8 mouse cellular contexts compared by ENCODE assay signal in the genomic region with DNA sequence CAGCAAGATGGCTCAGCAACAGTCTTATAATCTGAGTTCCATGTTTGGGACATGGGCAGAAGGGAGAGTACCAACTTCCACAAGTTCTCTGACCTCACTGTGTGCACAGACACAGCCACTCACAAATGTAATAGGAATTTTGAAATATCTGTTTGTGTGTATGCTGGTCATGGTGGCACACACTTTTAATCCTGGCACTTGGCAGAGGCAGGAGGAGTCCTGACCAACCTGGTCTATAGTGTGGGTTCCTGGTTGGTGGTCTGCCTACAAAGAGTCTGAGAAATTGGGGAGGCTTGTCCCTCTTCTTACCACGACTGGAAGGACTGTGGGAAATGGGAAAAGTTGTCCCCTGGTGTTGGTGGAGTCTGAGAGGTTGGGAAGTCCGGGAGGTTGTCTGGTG. TPM values are rescaled to one million over a fixed set of nuclear protein-coding genes. Genes with fewer than 3 reads are reported as not detected.
DNase-seq lines count a peak whose midpoint lies in the region; ATAC-seq and TF ChIP-seq lines count a peak whose summit lies in the region.

No protein-coding gene starts in this region.

- intact Hi-C loops in heart, adult 2 months (cut with DNase I) = no loop called here

- no peaks in the 10 kb centered on the region for H3K27me3 ChIP-seq in heart, adult 2 months (ENCODE audit: control insufficient read depth, insufficient read depth, low read length)
- H3K27me3 ChIP-seq in thymus, adult 2 months (ENCODE audit: control insufficient read depth, insufficient read depth, low read length) = no peaks in the 10 kb centered on the region
- no peaks in the 10 kb centered on the region for H3K27me3 ChIP-seq in liver, embryonic 12.5 days (replicated peaks)
- no peaks in the 10 kb centered on the region for H3K27me3 ChIP-seq in stomach, postnatal 0 days (ENCODE audit: control insufficient read depth, insufficient read depth, low read length)

- no peaks in the 10 kb centered on the region; the same call in 1 of the 2 replicates for H3K36me3 ChIP-seq in heart, adult 2 months (ENCODE audit: control insufficient read depth, insufficient read depth, low read length)
- no peaks in the 10 kb centered on the region for H3K36me3 ChIP-seq in thymus, adult 2 months (ENCODE audit: control insufficient read depth, insufficient read depth, low read length)
- 0 out of 2 replicates have a peak, but pooled peaks cover 2% of the 10 kb centered on the region for H3K36me3 ChIP-seq in liver, embryonic 12.5 days
- no peaks in the 10 kb centered on the region for H3K36me3 ChIP-seq in stomach, postnatal 0 days (ENCODE audit: control insufficient read depth, insufficient read depth, low read length)

- H3K9me3 ChIP-seq in liver, embryonic 12.5 days (replicated peaks) = no peaks in the 10 kb centered on the region
- no peaks in the 10 kb centered on the region for H3K9me3 ChIP-seq in stomach, postnatal 0 days (ENCODE audit: control insufficient read depth, low read length)

- peak overlapping the region; percentile 87 for H3K4me2 ChIP-seq in liver, embryonic 12.5 days
- peak overlapping the region; percentile 88 for H3K4me2 ChIP-seq in stomach, postnatal 0 days (replicated peaks; ENCODE audit: low read depth)

- peaks cover 14% of the 10 kb centered on the region for H3K79me2 ChIP-seq in heart, adult 2 months (replicated peaks; ENCODE audit: control insufficient read depth, insufficient read depth, low read length)

- peak overlapping the region; percentile 98 for H3K27ac ChIP-seq in heart, adult 2 months
- H3K27ac ChIP-seq in thymus, adult 2 months (ENCODE audit: control insufficient read depth, insufficient read depth, low read length) = no peak overlapping the region
- peak overlapping the region; percentile 87 for H3K27ac ChIP-seq in liver, embryonic 12.5 days
- H3K27ac ChIP-seq in stomach, postnatal 0 days (replicated peaks) = no peak overlapping the region

- H3K4me3 ChIP-seq in heart, adult 2 months = peak overlapping the region; percentile 80
- peak overlapping the region; percentile 78; the same call in 1 of the 2 replicates for H3K4me3 ChIP-seq in thymus, adult 2 months (ENCODE audit: control insufficient read depth, insufficient read depth, low read length)
- H3K4me3 ChIP-seq in liver, embryonic 12.5 days = peak overlapping the region; percentile 97
- peak overlapping the region; percentile 93 for H3K4me3 ChIP-seq in stomach, postnatal 0 days (ENCODE audit: low read depth, low read length)

- peak overlapping the region; percentile 93 for H3K9ac ChIP-seq in heart, adult 2 months (ENCODE audit: low read depth, low read length)
- H3K9ac ChIP-seq in liver, embryonic 12.5 days = peak overlapping the region; percentile 96
- H3K9ac ChIP-seq in stomach, postnatal 0 days (ENCODE audit: low read length) = peak overlapping the region; percentile 92; the same call in 1 of the 2 replicates

- TF ChIP-seq POLR2A in heart, adult 2 months (IDR thresholded peaks at IDR 0.05; ENCODE audit: insufficient read depth, low read depth, low read length) = no peak
- no peak for TF ChIP-seq POLR2A in thymus, adult 2 months (IDR thresholded peaks at IDR 0.05; ENCODE audit: control insufficient read depth, extremely low read depth, insufficient read depth, low read length, poor library complexity)

- ATAC-seq in liver, embryonic 12.5 days = no peak
- ATAC-seq in stomach, postnatal 0 days (ENCODE audit: low FRiP score, low TSS enrichment) = no peak

- 27% methylated on average over 2 of the region's 2 CpGs for WGBS in heart, adult 2 months
- WGBS in thymus, adult 2 months = 87% methylated on average over 2 of the region's 2 CpGs
- 38% methylated on average over 2 of the region's 2 CpGs for WGBS in liver, embryonic 12.5 days (ENCODE audit: insufficient replicate concordance)
- WGBS in stomach, postnatal 0 days = 41% methylated on average over 2 of the region's 2 CpGs

- H3K4me1 ChIP-seq in heart, adult 2 months (ENCODE audit: control insufficient read depth, insufficient read depth, low read length) = peaks cover 34% of the 10 kb centered on the region
- peaks cover 40% of the 10 kb centered on the region for H3K4me1 ChIP-seq in thymus, adult 2 months (replicated peaks; ENCODE audit: control insufficient read depth, insufficient read depth, low read length)
- peaks cover 80% of the 10 kb centered on the region for H3K4me1 ChIP-seq in liver, embryonic 12.5 days
- H3K4me1 ChIP-seq in stomach, postnatal 0 days (replicated peaks; ENCODE audit: control insufficient read depth, insufficient read depth) = peaks cover 13% of the 10 kb centered on the region

- no peak for TF ChIP-seq EP300 in heart, adult 2 months (IDR thresholded peaks at IDR 0.05; ENCODE audit: insufficient read depth, low read depth, low read length)
- no peak for TF ChIP-seq EP300 in stomach, postnatal 0 days (optimal IDR thresholded peaks at IDR 0.05)

- no peak for DNase-seq in heart, adult 2 months
- no peak for DNase-seq in heart, adult 18-20 months
- no peak for DNase-seq in thymus, adult 2 months
- no peak for DNase-seq in thymus, postnatal 10 days (ENCODE audit: low spot score in 2 of 2)
- DNase-seq in stomach, postnatal 0 days (ENCODE audit: low spot score) = no peak
- DNase-seq in natural killer cell, adult 2 months (ENCODE audit: low spot score in 2 of 2) = no peak
- DNase-seq in Muller cell, postnatal 12 days (ENCODE audit: inconsistent ontology term) = no peak

- TF ChIP-seq CTCF in heart, adult 2 months (IDR thresholded peaks at IDR 0.05) = no peak
- TF ChIP-seq CTCF in thymus, adult 2 months (IDR thresholded peaks at IDR 0.05; ENCODE audit: borderline replicate concordance, control insufficient read depth, extremely low read depth, insufficient read depth, low read length, poor library complexity) = no peak
- TF ChIP-seq CTCF in stomach, postnatal 0 days (IDR thresholded peaks at IDR 0.05; ENCODE audit: low read depth) = no peak

RNA-seq across cellular contexts. Expression of gene Dot1l, which starts 1.5 kb away (rescaled TPM):
- 10 to 100 TPM; 18.8 to 19.6 TPM for total RNA-seq in heart, adult 2 months (2021)
- 35.0 and 39.6 TPM in 2 replicates for polyA plus RNA-seq in heart, adult 2 months (2012; rRNA removed)
- total RNA-seq in heart, adult 18-20 months (2021) = 10 to 100 TPM; 11.7 to 14.3 TPM
- 121 and 155 TPM in 2 replicates for polyA plus RNA-seq in thymus, adult 2 months (2012; rRNA removed)
- 15.7 TPM in 2 replicates for polyA plus RNA-seq in liver, embryonic 12.5 days (2016; fragmentation: Nextera tagmentation; extraction: Ambion mirVana)
- polyA plus RNA-seq in stomach, postnatal 0 days (2015; fragmentation: Nextera tagmentation; extraction: Ambion mirVana) = 5.4 and 6.2 TPM in 2 replicates

RNA-seq across cellular contexts. Expression of gene Ap3d1, which starts 14.4 kb away (rescaled TPM):
- total RNA-seq in heart, adult 2 months (2021) = 10 to 100 TPM; 40.2 to 42.6 TPM
- 52.9 and 66.5 TPM in 2 replicates for polyA plus RNA-seq in heart, adult 2 months (2012; rRNA removed)
- total RNA-seq in heart, adult 18-20 months (2021) = 10 to 100 TPM; 42.3 to 45.0 TPM
- polyA plus RNA-seq in thymus, adult 2 months (2012; rRNA removed) = 182 and 195 TPM in 2 replicates
- 36.5 and 38.2 TPM in 2 replicates for polyA plus RNA-seq in liver, embryonic 12.5 days (2016; fragmentation: Nextera tagmentation; extraction: Ambion mirVana)
- polyA plus RNA-seq in stomach, postnatal 0 days (2015; fragmentation: Nextera tagmentation; extraction: Ambion mirVana) = 38.7 and 42.7 TPM in 2 replicates

RNA-seq across cellular contexts. Expression of gene Sf3a2, which starts 41.5 kb away (rescaled TPM):
- 10 to 100 TPM; 27.3 to 30.4 TPM for total RNA-seq in heart, adult 2 months (2021)
- 18.4 and 19.7 TPM in 2 replicates for polyA plus RNA-seq in heart, adult 2 months (2012; rRNA removed)
- total RNA-seq in heart, adult 18-20 months (2021) = 10 to 100 TPM; 28.6 to 28.7 TPM
- 94.6 and 119 TPM in 2 replicates for polyA plus RNA-seq in thymus, adult 2 months (2012; rRNA removed)
- 53.5 and 54.1 TPM in 2 replicates for polyA plus RNA-seq in liver, embryonic 12.5 days (2016; fragmentation: Nextera tagmentation; extraction: Ambion mirVana)
- polyA plus RNA-seq in stomach, postnatal 0 days (2015; fragmentation: Nextera tagmentation; extraction: Ambion mirVana) = 27.7 and 31.8 TPM in 2 replicates

RNA-seq across cellular contexts. Expression of gene Plekhj1, which starts 41.9 kb away (rescaled TPM):
- 10 to 100 TPM; 29.7 to 33.0 TPM for total RNA-seq in heart, adult 2 months (2021)
- 28.9 and 33.2 TPM in 2 replicates for polyA plus RNA-seq in heart, adult 2 months (2012; rRNA removed)
- total RNA-seq in heart, adult 18-20 months (2021) = 10 to 100 TPM; 30.7 to 32.4 TPM
- 142 and 153 TPM in 2 replicates for polyA plus RNA-seq in thymus, adult 2 months (2012; rRNA removed)
- 134 and 137 TPM in 2 replicates for polyA plus RNA-seq in liver, embryonic 12.5 days (2016; fragmentation: Nextera tagmentation; extraction: Ambion mirVana)
- polyA plus RNA-seq in stomach, postnatal 0 days (2015; fragmentation: Nextera tagmentation; extraction: Ambion mirVana) = 62.0 and 65.8 TPM in 2 replicates

RNA-seq across cellular contexts. Expression of gene Amh, which starts 48.5 kb away (rescaled TPM):
- under 1 TPM; 0.18 TPM for total RNA-seq in heart, adult 2 months (2021)
- 0.15 and 0.25 TPM in 2 replicates for polyA plus RNA-seq in heart, adult 2 months (2012; rRNA removed)
- total RNA-seq in heart, adult 18-20 months (2021) = under 1 TPM in 1 of 2 experiments, not detected in 1; 0.33 TPM
- 6.3 and 8.8 TPM in 2 replicates for polyA plus RNA-seq in thymus, adult 2 months (2012; rRNA removed)
- polyA plus RNA-seq in liver, embryonic 12.5 days (2016; fragmentation: Nextera tagmentation; extraction: Ambion mirVana) = 0.07 TPM in 1 of 2 replicates, not detected in the other
- polyA plus RNA-seq in stomach, postnatal 0 days (2015; fragmentation: Nextera tagmentation; extraction: Ambion mirVana) = 6.8 and 6.9 TPM in 2 replicates

Comparison
In these comparisons a context has a peak if more than half of its experiments do, and no peak if none do; other contexts are left out.
1. H3K27ac ChIP-seq: peak in heart, adult 2 months (single experiment) and liver, embryonic 12.5 days (single experiment); none in thymus, adult 2 months (single experiment) and stomach, postnatal 0 days (single experiment).
2. Peak in every context shown above with its lines, with median percentiles within 50 percentile points of each other: H3K4me3 ChIP-seq and H3K9ac ChIP-seq.